Mouse (Mus musculus) mature B cell (primary cell): ENCODE measurements around the gene Tomm40l.

Experiments
- in situ Hi-C: fragments of 300-500 bp; cut with MboI; formaldehyde crosslinking; loops from 2 replicates; pipeline ENCODE4 v1.14.3; 2019

The Tomm40l gene

DNA sequence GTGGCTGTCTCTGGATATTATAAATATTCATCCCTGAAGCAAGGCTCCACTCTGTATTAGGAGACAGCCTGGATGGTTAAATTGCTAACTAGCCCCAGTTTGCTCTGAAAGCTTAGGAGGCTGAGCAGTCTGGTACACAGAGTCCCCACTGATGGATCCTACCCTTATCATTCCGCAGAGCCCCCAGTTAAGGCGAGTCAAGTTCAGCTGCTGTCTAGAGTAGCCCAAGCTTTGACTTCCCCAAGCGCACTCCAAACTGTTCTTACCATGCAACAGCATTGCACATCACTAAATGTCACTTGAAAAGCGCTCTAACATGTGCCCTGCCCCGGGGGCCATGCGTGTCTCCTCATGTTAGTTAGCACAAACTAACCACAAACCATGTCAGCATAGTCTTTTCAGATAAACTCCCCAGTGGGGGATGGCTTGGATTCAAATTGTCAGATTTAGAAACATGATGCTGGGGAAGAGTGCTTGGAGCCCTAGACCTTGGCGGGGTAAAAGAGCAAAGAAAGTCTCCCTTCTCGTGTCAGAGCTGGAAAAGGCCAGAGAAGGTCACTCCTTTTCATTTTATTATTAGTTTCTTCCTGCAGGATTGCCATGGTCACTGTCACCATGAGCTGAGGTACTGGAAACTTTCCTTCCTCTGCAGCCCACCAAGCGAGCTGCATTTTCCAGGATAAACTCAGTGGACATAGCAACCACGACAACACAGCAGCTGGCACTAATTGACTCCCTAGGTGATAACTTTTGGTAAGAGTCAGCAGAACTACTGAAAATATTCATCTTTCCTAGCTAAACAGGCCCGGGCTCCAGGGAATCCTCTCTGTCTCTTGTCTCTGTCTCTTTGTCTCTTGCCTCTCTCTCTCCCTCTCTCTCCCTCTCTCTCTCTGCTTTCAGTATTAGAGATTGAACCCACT is 28.1 kb downstream of the Tomm40l start:
- in situ Hi-C loops: no loop called here

- in situ Hi-C loops: no loop called here
Measured at GRCm38 (mm10) chr1:171193093-171193840, 29.0 kb downstream of the Tomm40l start.

- in situ Hi-C loops: no loop called here
Measured at GRCm38 (mm10) chr1:171192283-171192682, 30.0 kb downstream of the Tomm40l start.

GRCm38 (mm10) chr1:171190832-171191231 is 31.5 kb downstream of the Tomm40l start:
- in situ Hi-C loops: no loop called here

DNA sequence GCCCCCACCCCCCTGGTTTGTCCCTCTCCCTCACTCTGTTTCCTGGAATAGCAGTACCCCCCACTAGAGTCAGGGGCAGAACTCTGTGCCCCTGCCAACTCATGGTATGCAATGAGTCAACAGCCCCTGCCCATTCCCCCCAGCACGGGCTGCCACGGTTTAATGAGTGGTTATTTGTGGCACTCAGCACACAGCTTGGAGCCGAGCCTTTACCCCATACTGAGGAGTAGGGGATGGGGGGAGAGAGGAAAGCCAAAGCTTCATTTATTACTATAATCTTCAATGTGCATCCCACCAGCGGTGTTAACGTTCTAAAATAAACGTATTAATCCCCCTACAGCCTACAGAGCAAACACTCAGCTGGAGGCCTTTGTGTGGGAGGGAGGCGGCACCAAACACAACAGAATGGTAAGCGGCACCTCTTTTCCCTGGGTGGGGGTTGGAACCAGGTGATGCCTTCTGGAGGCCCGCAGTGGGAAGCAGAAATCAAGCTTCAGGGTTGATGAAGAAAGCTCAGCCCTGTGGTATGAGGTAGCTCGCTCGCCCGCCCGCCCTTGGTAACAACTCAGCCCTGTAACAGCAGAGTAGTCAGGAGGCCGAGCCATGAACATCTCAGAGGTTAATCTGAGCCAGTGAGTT is 32.7 kb downstream of the Tomm40l start:
- in situ Hi-C loops: no loop called here

- in situ Hi-C loops: no loop called here
Measured at GRCm38 (mm10) chr1:171189046-171189445, 33.3 kb downstream of the Tomm40l start.

DNA sequence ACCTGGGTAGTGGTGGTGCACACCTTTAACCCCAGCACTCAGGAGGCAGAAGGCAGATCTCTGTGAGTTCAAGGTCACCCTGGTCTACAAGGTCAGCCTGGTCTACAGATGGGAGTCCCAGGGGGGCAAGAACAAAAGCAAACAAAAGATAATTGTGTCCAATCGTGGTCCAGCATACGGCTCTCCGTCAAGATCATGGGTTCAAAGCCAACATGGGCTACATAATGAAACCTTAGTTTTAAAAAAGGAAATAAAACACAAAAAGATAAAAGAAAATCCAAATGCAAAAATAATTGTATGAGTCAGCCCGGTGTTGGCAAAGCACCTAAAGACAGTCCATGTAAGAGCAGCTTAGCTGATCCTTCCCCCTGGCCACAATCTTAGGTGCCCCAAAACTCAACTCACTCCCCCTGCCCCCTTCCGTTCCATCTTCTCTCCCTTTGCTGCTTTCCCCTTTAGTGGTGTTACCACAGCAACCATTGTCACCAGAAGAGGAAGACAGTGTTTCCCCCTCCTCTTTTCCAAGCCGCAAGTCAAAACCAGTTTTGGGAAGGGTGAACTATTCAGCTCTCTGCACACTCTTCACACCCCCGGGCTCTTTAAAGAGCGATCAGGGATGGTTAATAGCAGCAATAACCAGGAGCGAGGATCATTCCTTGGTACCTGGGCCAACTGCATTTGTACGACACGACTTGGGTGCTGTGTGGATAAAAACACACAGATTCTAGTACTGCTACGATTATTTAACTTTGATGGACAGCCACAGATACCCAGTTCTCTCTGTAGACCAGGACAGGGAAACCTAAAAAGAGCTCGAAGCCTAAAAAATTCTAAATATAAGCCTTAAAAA is 34.2 kb downstream of the Tomm40l start:
- in situ Hi-C loops: no loop called here

GRCm38 (mm10) chr1:171185655-171186054 is 36.7 kb downstream of the Tomm40l start:
- in situ Hi-C loops: no loop called here

- in situ Hi-C loops: no loop called here
Measured at GRCm38 (mm10) chr1:171184314-171184713, 38.0 kb downstream of the Tomm40l start.

DNA sequence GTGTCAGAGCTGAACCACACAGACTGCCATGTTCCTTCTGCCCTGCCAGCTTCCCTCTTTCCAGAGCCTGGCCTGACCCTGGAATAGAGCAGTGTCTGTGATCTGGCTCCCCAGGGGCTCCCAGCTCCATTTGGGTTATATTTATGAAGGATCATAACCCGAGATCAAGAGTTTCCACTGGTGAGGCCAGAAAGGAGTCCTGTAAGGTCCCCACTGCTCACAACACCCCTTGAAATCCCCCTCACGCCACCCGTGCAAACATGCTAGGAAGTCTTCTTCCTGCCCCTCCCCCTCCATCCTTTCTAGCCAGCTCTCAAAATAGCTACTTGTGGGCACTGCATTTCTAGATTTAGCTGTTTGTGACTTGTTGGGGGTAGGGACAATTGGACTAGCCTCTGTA is 38.7 kb downstream of the Tomm40l start:
- in situ Hi-C loops: no loop called here

GRCm38 (mm10) chr1:171183025-171183424 is 39.3 kb downstream of the Tomm40l start:
- in situ Hi-C loops: no loop called here

DNA sequence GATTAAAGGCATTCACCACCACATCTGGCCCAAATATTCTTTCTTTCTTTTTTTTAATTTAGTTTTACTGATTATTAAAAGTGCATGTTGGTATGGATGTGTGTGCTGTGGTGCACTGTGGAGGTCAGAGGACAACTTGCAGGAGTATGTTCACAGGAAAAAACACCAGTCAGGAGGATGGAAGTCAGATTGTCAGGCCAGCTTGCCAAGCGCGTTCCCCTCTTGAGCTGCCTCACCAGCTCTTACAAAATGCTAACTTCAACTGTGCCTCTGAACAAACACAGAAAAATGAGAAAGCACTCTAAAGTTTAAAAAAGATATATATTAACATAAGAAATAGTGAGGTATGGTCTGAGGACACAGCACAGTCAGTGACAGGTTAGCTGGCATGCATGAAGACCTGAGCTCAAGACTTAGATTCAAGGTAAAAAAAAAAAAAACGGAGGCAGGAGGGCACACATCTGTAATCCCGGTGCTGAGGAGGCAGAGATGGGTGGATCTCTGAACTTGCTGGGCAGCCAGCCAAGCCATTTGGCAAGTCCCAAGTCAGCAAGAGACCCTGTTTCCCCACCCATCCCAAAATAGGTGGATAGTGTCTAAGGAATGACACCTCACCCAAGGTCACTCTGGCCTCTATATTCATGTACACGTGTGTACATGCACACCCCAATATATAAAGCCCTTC is 42.7 kb downstream of the Tomm40l start:
- in situ Hi-C loops: no loop called here

DNA sequence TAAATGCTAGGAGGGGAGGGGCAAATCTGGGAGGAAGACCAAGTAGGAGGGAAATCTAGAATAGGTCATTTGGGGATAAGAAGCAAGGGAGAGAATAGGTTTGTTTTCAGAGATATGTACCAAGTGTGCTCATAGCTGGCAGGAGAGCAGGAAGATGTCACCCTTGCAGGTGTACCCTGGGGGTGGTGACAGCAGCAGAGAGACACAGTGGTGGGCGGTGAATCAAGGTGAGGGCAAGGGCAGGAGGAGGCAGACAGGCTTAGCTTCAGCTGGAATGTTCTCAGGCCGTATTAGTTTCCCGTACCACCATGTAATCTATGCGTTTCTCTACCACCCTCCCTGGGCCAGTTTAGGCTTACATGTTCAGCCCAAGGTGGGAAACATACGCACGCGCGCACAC is 49.5 kb downstream of the Tomm40l start:
- in situ Hi-C loops: no loop called here

- in situ Hi-C loops: no loop called here
Measured at GRCm38 (mm10) chr1:171171138-171171537, 51.2 kb downstream of the Tomm40l start.

- in situ Hi-C loops: no loop called here
Measured at GRCm38 (mm10) chr1:171169913-171170312, 52.4 kb downstream of the Tomm40l start.

GRCm38 (mm10) chr1:171168906-171169305 is 53.4 kb downstream of the Tomm40l start:
- in situ Hi-C loops: no loop called here
